Mouse (Mus musculus) heart, adult 2 months (tissue): Measurements from ENCODE around the gene Jam3.

Experiments
- CTCF ChIP-seq: fragments of 200-600 bp; IDR thresholded peaks from 2 replicates; pipeline ENCODE4 v1.8.1; 2022; ENCODE audit warnings: antibody characterized with exemption, mild to moderate bottlenecking, moderate library complexity
- EP300 ChIP-seq: fragments of 200-500 bp; IDR thresholded peaks from 2 replicates; pipeline ENCODE4 v1.6.1; 2011; ENCODE audit warnings: low read depth, low read length, control low read depth; ENCODE audit not compliant: insufficient read depth
- POLR2A ChIP-seq: fragments of 200-500 bp; IDR thresholded peaks from 2 replicates; pipeline ENCODE4 v1.6.1; 2011; ENCODE audit warnings: mild to moderate bottlenecking, low read depth, low read length, control low read depth; ENCODE audit not compliant: insufficient read depth

DNA sequence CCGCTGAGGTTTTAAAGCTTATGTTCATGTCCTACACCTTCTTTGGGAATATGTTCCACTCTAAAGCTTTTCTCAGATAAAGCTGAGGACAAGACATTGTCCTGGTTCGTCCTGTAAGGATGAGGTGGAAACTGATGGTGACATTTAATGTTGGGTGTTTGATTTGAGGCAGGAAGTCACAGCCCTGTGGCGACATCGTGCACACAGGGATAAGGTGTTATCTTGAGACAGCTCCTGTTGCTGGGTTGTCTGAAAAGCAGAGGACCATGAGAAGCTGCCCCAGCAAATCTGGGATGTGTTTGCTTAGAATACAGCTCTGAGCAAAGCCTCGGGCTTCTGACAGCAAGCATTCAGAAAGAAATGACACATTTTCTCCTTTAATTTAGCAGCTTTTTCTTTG is 69.0 kb downstream of the Jam3 start:
- no peak for TF ChIP-seq CTCF
- TF ChIP-seq POLR2A, result no peak
- TF ChIP-seq EP300, result no peak
